Mouse (Mus musculus) bone marrow macrophage, adult 2 months (primary cell): ENCODE data around the gene Gcnt4. TPM values are rescaled to one million over a fixed set of nuclear protein-coding genes. Genes with fewer than 3 reads are reported as not detected.

Experiments
- H3K27ac ChIP-seq: 2 replicates; pipeline ENCODE4 v1.5.1; 2012; ENCODE audit warnings: low read depth, low read length; ENCODE audit not compliant: insufficient read depth
- H3K4me1 ChIP-seq: 2 replicates; pipeline ENCODE4 v1.6.1; 2012; ENCODE audit warnings: low read length; ENCODE audit not compliant: control insufficient read depth, insufficient read depth
- H3K4me3 ChIP-seq: 2 replicates; pipeline ENCODE4 v1.5.1; 2012; ENCODE audit warnings: mild to moderate bottlenecking, low read length, moderate library complexity; ENCODE audit not compliant: insufficient read depth
- CTCF ChIP-seq: IDR thresholded peaks from 2 replicates; pipeline ENCODE4 v1.5.1; 2012; ENCODE audit warnings: low read depth, mild to moderate bottlenecking, low read length, moderate library complexity
- POLR2A ChIP-seq: IDR thresholded peaks from 2 replicates; pipeline ENCODE4 v1.6.1; 2012; ENCODE audit warnings: mild to moderate bottlenecking, low read depth, low read length, borderline replicate concordance
- polyA plus RNA-seq: library from polyadenylated mRNA; stranded (reverse); fragments of >200 nt; gene quantifications from 2 replicates; pipeline ENCODE4 v1.2.4, GENCODE M21; 2012; ENCODE audit not compliant: missing spikeins, insufficient read depth, insufficient read length

The Gcnt4 gene
- polyA plus RNA-seq, 1 experiment, result not detected

GRCm38 (mm10) chr13:96990561-96991265 is 66.2 kb downstream of the Gcnt4 start:
- H3K27ac ChIP-seq, result no peak overlapping the region
- H3K4me3 ChIP-seq, result no peak overlapping the region
- H3K4me1 ChIP-seq, result no peaks in the 10 kb centered on the region
- TF ChIP-seq POLR2A (no peak), CTCF (no peak)

GRCm38 (mm10) chr13:96993291-96993989 is 69.0 kb downstream of the Gcnt4 start:
- no peak overlapping the region for H3K27ac ChIP-seq
- no peak overlapping the region for H3K4me3 ChIP-seq
- TF ChIP-seq CTCF (no peak), POLR2A (no peak)
- H3K4me1 ChIP-seq, result no peaks in the 10 kb centered on the region

- no peaks in the 10 kb centered on the region for H3K4me1 ChIP-seq
- TF ChIP-seq CTCF (no peak), POLR2A (no peak)
- H3K4me3 ChIP-seq, result no peak overlapping the region
- no peak overlapping the region for H3K27ac ChIP-seq
Measured at GRCm38 (mm10) chr13:96995243-96995642, 70.8 kb downstream of the Gcnt4 start.

GRCm38 (mm10) chr13:96997080-96997479 is 72.6 kb downstream of the Gcnt4 start:
- no peaks in the 10 kb centered on the region for H3K4me1 ChIP-seq
- no peak overlapping the region for H3K27ac ChIP-seq
- H3K4me3 ChIP-seq, result no peak overlapping the region
- no peak for TF ChIP-seq POLR2A
- no peak for TF ChIP-seq CTCF

Other genes starting within 250 kb of the Gcnt4 start
- not detected in 2 replicates for gene Ankrd31, start 176.4 kb upstream of the Gcnt4 start, polyA plus RNA-seq
- not detected in 2 replicates for gene 1700029F12Rik, start 109.7 kb downstream of the Gcnt4 start, polyA plus RNA-seq
- gene Fam169a, start 142.6 kb downstream of the Gcnt4 start, polyA plus RNA-seq, result not detected in 2 replicates
- 53.6 and 67.9 TPM in 2 replicates for gene Gm6169, start 174.5 kb downstream of the Gcnt4 start, polyA plus RNA-seq
- 20.0 and 24.4 TPM in 2 replicates for gene Gfm2, start 213.2 kb downstream of the Gcnt4 start, polyA plus RNA-seq
- gene Nsa2, start 213.2 kb downstream of the Gcnt4 start, polyA plus RNA-seq, result 251 and 257 TPM in 2 replicates